Mouse (Mus musculus): ENCODE data around the gene Sin3a. TPM values are rescaled to one million over a fixed set of nuclear protein-coding genes. Genes with fewer than 3 reads are reported as not detected.
A peak's percentile ranks its signal among the peaks of the same experiment; 100 is the strongest.

Gene Sin3a
- polyA plus RNA-seq, 1 experiment from 2014 or later, result 25.3 TPM

DNA sequence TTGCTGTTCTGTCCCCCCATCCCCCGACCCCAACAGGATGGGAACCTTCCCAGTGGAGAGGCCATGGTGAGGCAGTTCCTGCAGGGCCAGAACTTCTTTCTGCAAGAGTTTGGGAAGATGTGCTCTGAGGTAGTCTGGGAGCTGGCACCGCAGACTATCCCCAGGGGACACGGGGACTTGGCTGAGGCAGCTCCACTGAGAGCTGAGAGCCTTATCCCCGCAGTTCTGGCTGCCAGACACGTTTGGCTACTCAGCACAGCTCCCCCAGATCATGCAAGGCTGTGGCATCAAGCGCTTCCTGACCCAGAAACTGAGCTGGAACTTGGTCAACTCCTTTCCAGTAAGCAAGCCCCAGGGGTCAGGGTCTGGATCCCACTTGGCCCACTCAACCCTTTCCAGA lies 65.4 kb downstream of the Sin3a start:
- no peak for DNase-seq (ENCODE audit: low spot score)

DNA sequence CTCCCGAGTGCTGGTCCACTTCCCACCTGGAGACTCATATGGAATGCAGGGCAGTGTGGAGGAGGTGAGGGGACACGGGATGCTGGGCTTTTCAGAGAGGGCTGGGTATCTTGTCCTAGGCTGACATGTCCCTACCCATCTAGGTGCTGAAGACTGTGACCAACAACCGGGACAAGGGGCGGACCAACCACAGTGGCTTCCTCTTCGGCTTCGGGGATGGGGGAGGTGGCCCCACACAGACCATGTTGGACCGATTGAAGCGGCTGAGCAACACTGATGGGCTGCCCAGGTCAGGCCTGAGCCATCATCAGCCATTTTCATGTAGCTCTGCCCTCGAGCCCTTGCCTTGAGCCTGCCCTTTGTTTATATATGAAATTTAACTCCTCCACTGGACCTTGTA lies 65.9 kb downstream of the Sin3a start:
- DNase-seq (ENCODE audit: low spot score), result no peak

DNA sequence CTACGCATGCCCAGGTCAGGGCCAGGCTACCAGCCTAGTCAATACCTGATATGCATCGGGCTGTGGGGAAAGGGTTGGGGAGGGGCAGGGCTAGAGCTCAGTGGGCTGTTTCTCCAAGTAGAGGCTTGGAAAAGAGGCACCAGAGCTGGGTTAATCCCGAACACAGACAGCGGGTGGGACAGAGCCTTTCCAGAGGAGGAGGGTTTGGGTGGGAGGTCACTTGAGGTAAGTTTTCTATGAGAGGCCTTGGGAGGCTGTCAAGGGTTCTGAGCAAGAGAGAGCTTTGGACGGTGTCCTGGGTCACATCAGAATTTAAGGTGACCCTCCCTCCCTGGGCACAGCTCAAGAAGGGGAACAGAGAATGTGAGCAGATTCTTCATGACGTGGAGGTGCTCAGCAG lies 66.7 kb downstream of the Sin3a start:
- DNase-seq (ENCODE audit: low spot score), result no peak

- no peak for DNase-seq (ENCODE audit: low spot score)
Observed at GRCm38 (mm10) chr9:57139110-57139509, 67.3 kb downstream of the Sin3a start.

DNA sequence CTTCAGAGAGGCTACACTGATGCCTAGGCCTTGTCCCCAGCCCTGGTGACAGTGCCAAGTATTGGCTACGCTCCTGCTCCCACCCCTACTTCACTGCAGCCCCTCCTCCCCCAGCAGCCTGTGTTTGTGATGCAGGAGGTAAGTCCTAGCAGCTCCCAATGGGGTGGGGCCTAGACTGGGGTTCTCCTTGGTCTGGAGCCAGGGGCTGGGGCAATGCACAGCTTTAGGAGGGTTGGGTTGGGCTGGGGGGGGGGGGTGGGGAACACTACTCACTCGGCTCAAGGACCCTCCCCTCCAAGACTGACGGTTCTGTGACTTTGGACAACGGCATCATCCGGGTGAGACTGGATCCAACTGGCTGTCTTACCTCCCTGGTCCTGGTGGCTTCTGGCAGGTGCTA lies 67.7 kb downstream of the Sin3a start:
- no peak for DNase-seq (ENCODE audit: low spot score)

DNA sequence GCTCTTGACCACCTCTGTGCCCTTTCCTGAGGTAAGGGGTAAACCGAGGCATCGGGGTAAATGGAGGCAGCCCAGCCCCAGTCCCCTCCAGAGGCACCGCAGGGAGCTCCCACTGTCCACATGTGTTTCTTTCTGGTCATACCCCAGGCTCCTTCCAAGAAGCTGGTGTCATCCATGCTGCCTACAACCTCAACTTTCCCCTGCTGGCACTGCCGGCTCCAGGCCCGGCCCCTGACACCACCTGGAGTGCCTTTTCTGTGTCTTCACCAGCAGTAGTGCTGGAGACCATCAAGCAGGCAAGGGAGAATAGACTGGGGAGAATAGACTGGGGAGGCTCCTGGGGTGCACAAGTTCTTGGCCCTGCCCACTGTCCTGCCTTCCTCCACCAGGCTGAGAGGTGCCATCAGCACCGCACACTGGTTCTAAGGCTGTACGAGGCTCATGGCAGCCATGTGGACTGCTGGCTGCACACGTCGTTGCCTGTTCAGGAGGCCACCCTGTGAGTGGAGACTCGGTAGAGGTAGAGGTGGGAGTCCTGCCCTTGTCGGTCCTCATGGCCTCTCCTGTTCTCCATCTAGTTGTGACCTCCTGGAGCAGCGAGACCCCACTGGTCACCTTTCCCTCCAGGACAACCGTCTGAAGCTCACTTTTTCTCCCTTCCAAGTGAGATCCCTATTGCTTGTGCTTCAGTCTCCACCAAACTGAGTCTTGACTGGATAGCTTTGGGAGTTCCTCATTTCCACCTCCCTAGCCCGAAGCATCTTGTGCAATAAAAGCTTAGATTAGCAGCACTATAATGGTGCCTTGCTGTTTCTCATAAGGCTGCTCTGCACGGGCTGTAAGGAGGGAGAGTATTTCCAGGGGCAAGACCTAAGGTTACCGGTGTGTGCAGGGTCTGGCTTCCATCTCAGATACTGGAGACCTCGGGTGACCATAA lies 69.8 kb downstream of the Sin3a start:
- DNase-seq (ENCODE audit: low spot score), result no peak

DNA sequence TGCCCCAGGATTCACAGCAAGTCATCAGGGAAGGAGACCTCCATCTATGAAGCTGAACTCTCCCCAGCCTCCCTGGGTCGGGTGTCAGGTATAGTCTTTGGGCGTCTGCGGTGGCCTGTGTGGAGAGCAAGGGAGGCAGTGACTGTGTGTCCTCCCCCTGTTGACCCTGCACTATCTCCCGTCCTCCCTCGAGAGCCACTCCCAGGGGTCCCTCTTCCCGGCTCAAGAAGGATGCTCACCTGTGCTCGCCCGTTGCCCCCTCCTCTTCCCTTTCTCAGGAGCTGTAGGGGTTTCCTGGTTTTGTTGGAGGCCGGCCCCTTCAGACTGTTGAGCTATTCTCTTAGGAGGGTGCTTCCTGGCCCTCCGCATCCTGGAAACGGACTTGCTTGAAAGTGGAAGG lies 71.4 kb downstream of the Sin3a start:
- DNase-seq (ENCODE audit: low spot score), result no peak

GRCm38 (mm10) chr9:57144830-57145229 lies 73.0 kb downstream of the Sin3a start:
- no peak for DNase-seq (ENCODE audit: low spot score)

DNA sequence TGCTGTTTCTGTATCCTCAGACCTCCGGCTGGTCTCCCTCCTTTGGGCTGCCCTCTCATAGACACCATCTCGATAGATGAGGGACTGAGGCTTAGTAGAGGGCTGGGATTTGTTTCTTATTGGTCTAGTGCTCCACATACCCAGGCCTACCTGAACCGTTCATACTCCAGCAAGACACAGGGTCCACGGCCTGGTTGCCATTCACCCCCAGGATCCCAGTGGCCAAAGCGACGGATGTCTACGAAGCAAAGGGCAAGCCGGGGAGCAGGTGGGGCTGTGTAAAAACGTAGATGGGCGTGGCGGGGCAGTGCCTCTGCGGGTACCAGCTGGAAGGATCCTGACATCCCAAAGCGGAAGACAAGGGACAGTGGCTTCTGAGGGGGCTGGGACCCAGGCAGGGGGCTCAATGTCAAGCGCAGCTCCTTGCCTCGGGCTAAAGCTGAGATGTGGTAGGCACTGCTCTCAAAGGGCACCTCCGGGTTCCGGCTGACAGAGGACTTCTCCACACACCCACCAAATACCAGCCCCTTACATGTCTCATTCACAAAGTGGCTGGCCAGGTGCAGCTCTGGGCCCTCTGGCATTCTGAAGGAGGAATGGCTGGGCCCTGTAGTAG lies 74.7 kb downstream of the Sin3a start:
- no peak for DNase-seq (ENCODE audit: low spot score)

DNA sequence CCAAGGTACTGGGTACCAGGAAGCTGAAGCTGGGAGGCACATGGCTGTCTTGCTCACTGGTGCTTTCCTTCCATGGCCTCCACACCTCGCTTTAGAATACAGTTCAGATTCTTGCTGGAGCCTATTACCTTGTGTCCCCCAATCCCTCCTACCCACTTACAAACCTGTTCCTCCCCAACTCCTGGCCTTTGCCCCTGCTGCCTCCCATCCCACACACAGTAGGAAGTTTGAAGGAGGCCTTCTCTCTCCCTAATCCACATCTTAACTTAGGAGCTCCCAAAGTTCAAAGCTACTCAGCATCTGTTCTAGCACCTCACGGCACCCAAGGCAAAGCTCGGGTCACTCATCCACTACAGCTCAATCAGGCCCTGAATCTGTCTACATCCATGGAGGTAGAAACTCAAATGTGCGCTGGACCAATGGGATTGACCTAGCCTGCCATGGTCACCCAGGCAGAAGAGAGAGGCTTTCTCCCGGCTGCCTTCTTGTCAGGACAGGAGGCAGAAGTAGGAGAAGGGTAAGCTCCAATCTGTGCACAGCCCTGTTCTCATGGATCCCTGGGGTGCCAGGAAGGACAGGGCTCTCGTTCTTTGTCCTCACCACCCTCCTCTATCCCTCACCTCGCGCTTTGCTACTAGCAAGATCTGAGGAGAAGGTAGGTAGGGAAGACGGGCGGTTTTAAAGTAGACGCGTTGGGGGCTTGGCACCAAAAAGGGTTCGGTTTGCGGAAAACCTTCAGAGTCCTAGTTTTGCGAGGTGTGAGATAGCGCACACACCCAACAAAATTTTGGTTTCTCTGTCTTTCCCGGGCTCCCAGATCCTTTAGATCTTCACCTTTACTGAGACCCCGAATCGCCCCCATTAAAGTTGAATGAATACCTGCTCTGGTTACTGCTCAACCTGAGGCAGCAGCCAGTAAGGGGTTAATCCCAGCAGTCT lies 75.6 kb downstream of the Sin3a start:
- no peak for DNase-seq (ENCODE audit: low spot score)

DNA sequence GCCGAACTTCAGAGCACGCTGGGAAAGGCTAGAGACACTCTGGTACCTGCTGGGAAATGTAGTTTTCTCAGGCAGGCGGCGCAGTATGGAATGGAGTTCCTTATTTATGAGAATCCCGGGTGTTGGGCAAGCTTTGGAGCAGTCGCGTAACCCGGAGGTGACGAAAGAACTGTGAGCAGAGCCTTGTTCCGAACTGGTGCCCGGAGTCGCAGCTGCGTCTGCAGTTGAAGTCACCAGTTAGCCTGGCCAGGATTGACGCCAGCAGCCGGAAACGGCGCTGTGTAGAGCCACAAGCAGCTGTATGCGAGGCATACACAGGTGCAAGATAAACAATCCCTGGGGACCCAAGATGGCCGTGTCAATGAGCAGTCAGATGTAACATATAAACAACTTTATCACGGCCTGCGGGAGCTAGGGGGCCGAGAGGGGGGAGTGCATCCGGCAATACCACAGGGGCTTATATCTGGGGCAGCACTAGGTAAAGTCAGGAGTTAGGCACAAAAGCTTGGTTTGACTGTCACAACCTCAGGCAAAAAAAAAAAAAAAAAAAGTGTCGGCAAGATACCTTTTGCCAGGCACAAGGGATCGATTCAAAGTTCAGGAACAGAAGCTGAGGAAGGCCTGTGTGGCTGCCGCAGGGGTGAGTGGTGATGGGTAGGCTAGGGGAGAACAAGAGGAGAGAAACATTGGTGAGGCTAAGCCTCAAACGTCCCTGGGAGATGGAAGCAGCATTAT lies 76.5 kb downstream of the Sin3a start, which contains the start of gene Neil1:
Gene Neil1, minus strand, starts transcription at position 162 of the 735 bp plus-strand sequence.
- DNase-seq (ENCODE audit: low spot score), result peak; percentile 94

DNA sequence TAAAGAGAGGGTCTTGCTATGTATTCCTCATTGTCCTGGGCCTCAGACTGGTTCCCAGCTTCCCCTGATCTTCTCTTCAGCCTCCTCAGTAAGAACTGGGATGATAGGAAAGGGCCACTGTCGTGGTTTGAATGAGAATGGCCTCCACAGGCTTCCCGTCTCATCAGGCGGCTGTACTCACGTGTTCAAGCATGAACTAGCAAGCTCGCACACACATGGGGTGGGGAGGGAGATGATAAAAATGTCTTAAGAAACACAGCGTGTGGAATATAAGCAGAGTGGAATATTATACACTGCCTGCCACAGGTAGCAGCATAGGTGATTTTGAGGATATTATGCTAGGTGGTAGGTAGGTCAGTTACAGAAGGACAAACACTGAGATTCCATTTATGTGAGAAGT lies 77.2 kb downstream of the Sin3a start:
- DNase-seq (ENCODE audit: low spot score), result peak; percentile 12

DNA sequence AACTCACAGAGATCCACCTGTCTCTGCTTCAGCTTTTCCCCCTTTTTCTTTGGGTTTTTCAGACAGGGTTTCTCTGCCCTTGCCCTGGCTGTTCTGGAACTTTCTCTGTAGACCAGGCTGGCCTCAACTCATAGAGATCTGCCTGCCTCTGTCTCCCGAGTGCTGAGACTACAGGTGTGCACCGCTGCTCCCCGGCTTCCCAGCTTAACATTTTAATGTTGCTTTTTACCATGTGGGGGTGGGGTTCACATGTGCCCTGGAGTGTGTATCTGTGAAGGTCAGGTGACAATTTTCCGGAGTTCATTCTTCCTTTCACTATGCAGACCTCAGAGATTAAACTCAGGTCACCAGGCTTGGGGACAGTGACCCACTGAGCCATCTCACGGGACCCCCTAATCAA lies 78.4 kb downstream of the Sin3a start:
- no peak for DNase-seq (ENCODE audit: low spot score)

GRCm38 (mm10) chr9:57152331-57152730 lies 80.5 kb downstream of the Sin3a start:
- DNase-seq (ENCODE audit: low spot score), result no peak

DNA sequence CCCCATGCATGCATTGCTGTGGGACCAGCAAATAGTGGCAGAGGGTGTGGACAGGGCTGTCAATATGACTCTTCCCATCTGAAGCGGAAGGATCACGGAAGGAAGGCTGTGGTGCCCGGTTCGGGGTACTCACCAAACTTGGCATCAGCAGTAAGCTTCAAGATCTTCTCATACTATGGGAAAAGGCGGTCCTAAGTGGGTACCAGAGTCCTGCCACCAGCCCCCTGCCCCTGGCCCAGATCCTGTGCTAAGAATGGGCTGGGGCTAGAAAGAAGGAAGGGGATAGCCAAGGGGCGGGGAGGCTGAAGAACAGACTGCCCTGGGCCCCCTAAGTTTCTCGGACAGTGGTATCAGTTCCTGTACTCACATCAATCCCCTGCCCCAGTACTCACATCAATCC lies 84.5 kb downstream of the Sin3a start:
- DNase-seq (ENCODE audit: low spot score), result no peak

GRCm38 (mm10) chr9:57156823-57157222 lies 85.0 kb downstream of the Sin3a start:
- no peak for DNase-seq (ENCODE audit: low spot score)

DNA sequence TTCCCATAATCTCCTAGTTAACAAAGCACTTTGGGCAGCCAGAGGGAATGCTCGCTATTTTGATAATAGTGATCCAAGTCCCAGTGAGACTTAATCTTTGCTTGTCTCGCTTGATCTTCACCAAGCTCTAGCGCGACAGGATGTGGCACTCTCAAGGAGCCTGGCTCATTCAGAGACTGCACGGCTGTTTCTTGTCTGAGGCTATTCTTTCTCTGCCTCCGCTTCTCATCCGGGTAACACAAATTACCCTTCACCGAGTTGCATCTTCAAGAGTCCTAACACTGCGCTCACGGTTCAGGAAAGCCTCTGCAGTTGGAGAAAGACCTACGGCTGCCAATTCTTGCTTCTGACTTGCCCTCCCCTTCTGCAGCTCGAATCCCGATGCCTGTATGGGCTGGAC lies 85.7 kb downstream of the Sin3a start:
- peak; percentile 74 for DNase-seq (ENCODE audit: low spot score)

DNA sequence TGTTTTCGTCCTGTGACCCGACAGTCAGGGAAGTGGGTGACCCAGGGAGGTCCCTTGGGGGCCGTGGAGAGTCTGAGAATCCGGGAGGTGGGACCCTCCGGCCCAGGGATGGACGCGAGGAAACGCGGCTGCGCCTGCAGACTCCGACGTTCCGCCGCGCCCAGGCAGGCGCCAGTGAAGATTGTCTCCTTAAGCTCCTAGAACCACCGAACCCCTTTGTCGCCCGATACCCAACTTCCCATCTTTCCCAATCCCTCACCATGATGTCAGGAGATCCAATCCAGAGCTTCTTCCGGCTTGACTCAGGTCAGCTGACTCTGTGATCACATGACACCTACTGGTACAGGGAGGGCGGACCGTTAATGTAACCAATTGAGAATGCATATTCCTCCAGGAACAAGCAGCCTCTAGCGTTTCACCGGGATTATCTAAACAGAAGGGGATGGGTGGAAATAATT lies 86.2 kb downstream of the Sin3a start, which contains the start of gene Commd4:
Gene Commd4, minus strand, starts transcription at position 319 of the 458 bp plus-strand sequence.
- DNase-seq (ENCODE audit: low spot score), result peak; percentile 88

- no peak for DNase-seq (ENCODE audit: low spot score)
Observed at GRCm38 (mm10) chr9:57158506-57158905, 86.7 kb downstream of the Sin3a start.

DNA sequence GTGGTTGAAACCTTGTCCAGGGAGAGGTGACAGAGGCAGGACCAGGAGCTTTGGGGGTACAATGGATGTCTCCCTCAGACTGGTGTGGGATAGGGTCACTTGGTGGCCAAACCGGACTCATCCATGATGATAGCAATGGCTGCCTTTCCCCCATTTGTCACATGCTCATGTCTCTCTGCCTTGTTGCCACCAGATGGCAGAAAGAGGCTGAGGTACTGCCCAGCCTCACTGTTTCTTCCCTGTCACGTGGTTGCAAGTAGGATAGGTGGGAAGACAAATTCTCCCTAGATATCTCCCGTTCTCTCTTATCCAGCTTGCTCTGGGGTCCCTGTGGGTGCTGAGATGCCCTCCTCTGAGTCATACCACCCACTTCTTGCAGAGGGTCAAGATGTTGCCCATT lies 90.7 kb downstream of the Sin3a start:
- no peak for DNase-seq (ENCODE audit: low spot score)

GRCm38 (mm10) chr9:57163137-57163536 lies 91.3 kb downstream of the Sin3a start:
- DNase-seq (ENCODE audit: low spot score), result no peak

All from thymus, postnatal 0 days (tissue).